Mouse (Mus musculus): ENCODE data around the gene Hormad2.

Hormad2 gene

GRCm38 (mm10) chr11:4340109-4340779 lies 100.7 kb downstream of the Hormad2 start:
- no peak for DNase-seq (ENCODE audit: low spot score)

GRCm38 (mm10) chr11:4339275-4339674 lies 101.6 kb downstream of the Hormad2 start:
- no peak for DNase-seq (ENCODE audit: low spot score)

GRCm38 (mm10) chr11:4336693-4337283 lies 104.1 kb downstream of the Hormad2 start:
- DNase-seq (ENCODE audit: low spot score) = no peak

- no peak for DNase-seq (ENCODE audit: low spot score)
These were observed 104.9 kb downstream of the Hormad2 start for GRCm38 (mm10) chr11:4335810-4336692.

- DNase-seq (ENCODE audit: low spot score) = no peak
These were observed 107.9 kb downstream of the Hormad2 start for GRCm38 (mm10) chr11:4332961-4333360.

- no peak for DNase-seq (ENCODE audit: low spot score)
These were observed 112.7 kb downstream of the Hormad2 start for GRCm38 (mm10) chr11:4328188-4328587.

GRCm38 (mm10) chr11:4323481-4323880 lies 117.4 kb downstream of the Hormad2 start:
- DNase-seq (ENCODE audit: low spot score) = no peak

- DNase-seq (ENCODE audit: low spot score) = no peak
These were observed 118.0 kb downstream of the Hormad2 start for GRCm38 (mm10) chr11:4322943-4323342.

GRCm38 (mm10) chr11:4320876-4321275 lies 120.0 kb downstream of the Hormad2 start:
- DNase-seq (ENCODE audit: low spot score) = no peak

- DNase-seq (ENCODE audit: low spot score) = no peak
These were observed 121.5 kb downstream of the Hormad2 start for GRCm38 (mm10) chr11:4319212-4319955.

GRCm38 (mm10) chr11:4318011-4318410 lies 122.9 kb downstream of the Hormad2 start:
- DNase-seq (ENCODE audit: low spot score) = no peak

- no peak for DNase-seq (ENCODE audit: low spot score)
These were observed 123.6 kb downstream of the Hormad2 start for GRCm38 (mm10) chr11:4317287-4317686.

- DNase-seq (ENCODE audit: low spot score) = no peak
These were observed 128.7 kb downstream of the Hormad2 start for GRCm38 (mm10) chr11:4312180-4312579.

- no peak for DNase-seq (ENCODE audit: low spot score)
These were observed 130.6 kb downstream of the Hormad2 start for GRCm38 (mm10) chr11:4310324-4310723.

GRCm38 (mm10) chr11:4309613-4310012 lies 131.3 kb downstream of the Hormad2 start:
- no peak for DNase-seq (ENCODE audit: low spot score)

GRCm38 (mm10) chr11:4308514-4309450 lies 132.1 kb downstream of the Hormad2 start:
- no peak for DNase-seq (ENCODE audit: low spot score)

- no peak for DNase-seq (ENCODE audit: low spot score)
These were observed 132.8 kb downstream of the Hormad2 start for GRCm38 (mm10) chr11:4308060-4308513.

GRCm38 (mm10) chr11:4306086-4306485 lies 134.8 kb downstream of the Hormad2 start:
- DNase-seq (ENCODE audit: low spot score) = peak; percentile 56

GRCm38 (mm10) chr11:4305090-4305489 lies 135.8 kb downstream of the Hormad2 start:
- DNase-seq (ENCODE audit: low spot score) = no peak

- DNase-seq (ENCODE audit: low spot score) = no peak
These were observed 136.7 kb downstream of the Hormad2 start for GRCm38 (mm10) chr11:4304203-4304602.

- DNase-seq (ENCODE audit: low spot score) = no peak
These were observed 137.9 kb downstream of the Hormad2 start for GRCm38 (mm10) chr11:4303033-4303432.
